Mouse (Mus musculus): Measurements from ENCODE around the gene Galr3. TPM values are rescaled to one million over a fixed set of nuclear protein-coding genes. Genes with fewer than 3 reads are reported as not detected.
"Not testable (repeated sequence)": the region's sequence is repeated elsewhere in the genome, so short reads cannot be mapped to it uniquely, and the experiment has no call there.

Galr3 gene
- total RNA-seq, 2 experiments from 2014 or later, result 0.53 to 0.55 TPM

GRCm38 (mm10) chr15:79025687-79026308, 15.9 kb upstream of the Galr3 start:
- intact Hi-C loops (cut with DNase I), result no loop called here
- DNase-seq (ENCODE audit: low spot score in 2 of 2), result peak in 1 of 2 experiments; percentile 43

GRCm38 (mm10) chr15:79026511-79027290, 15.0 kb upstream of the Galr3 start:
- no peak for DNase-seq (ENCODE audit: low spot score in 2 of 2)
- intact Hi-C loops (cut with DNase I), result no loop called here

- intact Hi-C loops (cut with DNase I), result no loop called here
These were observed 14.1 kb upstream of the Galr3 start for GRCm38 (mm10) chr15:79027291-79028205.

GRCm38 (mm10) chr15:79028237-79028738, 13.4 kb upstream of the Galr3 start, which contains the start of gene H1f0:
Gene H1f0, plus strand, starts transcription at chr15:79028450.
- peak; percentile 93 to 94 for DNase-seq (ENCODE audit: low spot score in 2 of 2)
- intact Hi-C loops (cut with DNase I), result no loop called here

More at GRCm38 (mm10) chr15:79027291-79028205, 14.1 kb upstream of the Galr3 start:
- DNase-seq (ENCODE audit: low spot score in 2 of 2), result no peak

- intact Hi-C loops (cut with DNase I), result no loop called here
- no peak for DNase-seq (ENCODE audit: low spot score in 2 of 2)
These were observed 12.7 kb upstream of the Galr3 start for GRCm38 (mm10) chr15:79028823-79029484.

- no peak for DNase-seq (ENCODE audit: low spot score in 2 of 2)
- intact Hi-C loops (cut with DNase I), result no loop called here
These were observed 12.0 kb upstream of the Galr3 start for GRCm38 (mm10) chr15:79029519-79030241.

- intact Hi-C loops (cut with DNase I), result no loop called here
- peak; percentile 84 to 94 for DNase-seq (ENCODE audit: low spot score in 2 of 2)
These were observed 10.9 kb upstream of the Galr3 start for GRCm38 (mm10) chr15:79030551-79031435.

GRCm38 (mm10) chr15:79031908-79032307, 9.8 kb upstream of the Galr3 start:
- intact Hi-C loops (cut with DNase I); DNase-seq (ENCODE audit: low spot score in 2 of 2): not testable (repeated sequence)

GRCm38 (mm10) chr15:79037913-79038328, 3.8 kb upstream of the Galr3 start:
- intact Hi-C loops (cut with DNase I), result loop anchor here (2.0 kb wide), 1 partner anchor 33 kb away; no protein-coding TSS in a partner anchor
- DNase-seq (ENCODE audit: low spot score in 2 of 2), result peak; percentile 63 to 71

GRCm38 (mm10) chr15:79038331-79038730, 3.4 kb upstream of the Galr3 start:
- DNase-seq (ENCODE audit: low spot score in 2 of 2), result no peak
- intact Hi-C loops (cut with DNase I), result no loop called here

- intact Hi-C loops (cut with DNase I), result no loop called here
- peak; percentile 47 to 50 for DNase-seq (ENCODE audit: low spot score in 2 of 2)
These were observed 2.8 kb upstream of the Galr3 start for GRCm38 (mm10) chr15:79038853-79039252.

GRCm38 (mm10) chr15:79040501-79041416, 926 bp upstream of the Galr3 start:
- no peak for DNase-seq (ENCODE audit: low spot score in 2 of 2)
- intact Hi-C loops (cut with DNase I), result no loop called here

GRCm38 (mm10) chr15:79042721-79043491, 1.2 kb downstream of the Galr3 start:
- intact Hi-C loops (cut with DNase I), result no loop called here
- peak; percentile 66 to 68 for DNase-seq (ENCODE audit: low spot score in 2 of 2)

- DNase-seq (ENCODE audit: low spot score in 2 of 2), result no peak
These were observed 3.2 kb downstream of the Galr3 start for GRCm38 (mm10) chr15:79044837-79045236.

GRCm38 (mm10) chr15:79048186-79048585, 6.5 kb downstream of the Galr3 start:
- no peak for DNase-seq (ENCODE audit: low spot score in 2 of 2)
- intact Hi-C loops (cut with DNase I), result no loop called here

More at GRCm38 (mm10) chr15:79044837-79045236, 3.2 kb downstream of the Galr3 start:
- intact Hi-C loops (cut with DNase I), result no loop called here
